9 mouse cellular contexts compared by ENCODE assay signal in the genomic region with DNA sequence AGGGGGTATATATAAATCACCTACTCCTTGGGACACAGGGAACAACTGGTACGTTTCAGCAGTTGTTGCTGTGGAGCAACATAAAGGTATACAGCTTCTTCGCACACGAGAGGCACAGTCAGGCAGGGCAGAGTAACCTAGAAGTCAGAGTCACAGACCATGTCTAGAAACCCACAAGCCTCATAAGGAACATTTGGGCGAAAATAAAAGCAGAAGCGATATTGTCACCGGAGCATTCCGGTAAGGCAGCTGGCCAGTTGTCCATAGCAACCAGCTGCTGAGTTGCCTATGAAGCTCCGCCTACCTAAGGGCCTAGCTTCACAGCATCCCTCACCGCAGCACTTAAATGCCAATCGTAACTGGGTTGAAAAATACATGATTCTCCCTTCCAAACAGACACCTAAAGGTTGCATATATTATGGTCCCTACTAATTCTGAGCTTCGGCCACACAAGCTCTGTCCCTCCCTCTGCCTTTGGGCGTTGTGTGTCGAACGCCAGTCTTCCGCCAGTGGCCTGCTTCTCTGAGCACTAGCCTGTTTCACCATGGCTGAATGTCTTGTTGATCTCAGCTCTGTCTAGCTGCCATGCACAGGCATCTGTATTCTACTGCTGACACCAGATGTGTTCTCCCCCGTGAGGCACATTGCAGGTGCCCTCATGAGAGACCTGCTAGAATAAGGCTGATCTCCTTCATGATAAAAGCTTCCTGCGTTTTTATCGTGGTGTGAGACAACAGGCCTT.
DNase-seq lines count a peak whose midpoint lies in the region; ATAC-seq lines count a peak whose summit lies in the region.
"Had no signal": no experiment of that assay in that cellular context is flagged by ENCODE, and none has a peak within 500 bp of the region (broad histone marks: within the 10 kb centered on the region; RNA-seq: fewer than 3 reads in every experiment).

No protein-coding gene starts in this region.

- H3K9ac ChIP-seq in hindbrain, embryonic 12.5 days: no peak overlapping the region

- no peaks in the 10 kb centered on the region for H3K9me3 ChIP-seq in hindbrain, embryonic 12.5 days (replicated peaks)
- H3K9me3 ChIP-seq: megakaryocyte, embryonic 14.5 days had no signal

- H3K27me3 ChIP-seq in hindbrain, embryonic 12.5 days: no peaks in the 10 kb centered on the region

- peaks cover 10% of the 10 kb centered on the region for H3K4me1 ChIP-seq in hindbrain, embryonic 12.5 days

- intact Hi-C loops in heart, postnatal 14 days (cut with DNase I): no loop called here

- H3K27ac ChIP-seq in hindbrain, embryonic 12.5 days: peak overlapping the region; percentile 55; the same call in 1 of the 2 replicates

- H3K36me3 ChIP-seq in hindbrain, embryonic 12.5 days: no peaks in the 10 kb centered on the region

- peak; percentile 36 to 51 for DNase-seq in adrenal gland, postnatal 36 days
- DNase-seq in adrenal gland, adult 8-10 months: no peak
- peak; percentile 19 for DNase-seq in ES-CJ7 (ENCODE audit: low read depth, low spot score)
- DNase-seq in neural tube, embryonic 10.5 days (ENCODE audit: extremely low spot score, low spot score): peak; percentile 13
- no peak for DNase-seq in testis, postnatal 10 days (ENCODE audit: low spot score)
- DNase-seq in heart, postnatal 14 days: no peak
- no peak for DNase-seq in left cerebral cortex, adult 9 months (ENCODE audit: low spot score in 2 of 2)

- WGBS in hindbrain, embryonic 12.5 days: 47% methylated on average over 18 of the region's 18 CpGs

- peak; percentile 48; the same call in 1 of the 2 replicates for ATAC-seq in hindbrain, embryonic 12.5 days (ENCODE audit: low FRiP score)

- H3K4me3 ChIP-seq in hindbrain, embryonic 12.5 days: no peak overlapping the region
- H3K4me3 ChIP-seq: megakaryocyte, embryonic 14.5 days had no signal

- 0 out of 2 replicates have a peak overlapping the region, but pooled peaks have one; percentile 1 for H3K4me2 ChIP-seq in hindbrain, embryonic 12.5 days (replicated peaks)

Comparison
In these comparisons a context has a peak if more than half of its experiments do, and no peak if none do; other contexts are left out.
1. DNase-seq: peak in adrenal gland, postnatal 36 days (2 of 2), ES-CJ7 (single experiment) and neural tube, embryonic 10.5 days (single experiment); none in adrenal gland, adult 8-10 months (single experiment), testis, postnatal 10 days (single experiment), heart, postnatal 14 days (0 of 2) and left cerebral cortex, adult 9 months (0 of 2).